Mouse (Mus musculus) heart, postnatal 36 days (tissue): ENCODE results near the gene Exoc7. TPM values are rescaled to one million over a fixed set of nuclear protein-coding genes. Genes with fewer than 3 reads are reported as not detected.

ENCODE experiments used
- DNase-seq, 2 experiments: peaks; one replicate each; pipeline ENCODE4 v3.0.0; 2021 to 2022
- intact Hi-C: fragments of 180-260 bp; cut with DNase I; formaldehyde crosslinking; loops from one replicate; pipeline ENCODE4 v1.15.1; 2025
- total RNA-seq, 2 experiments: library from RNA; stranded (reverse); gene quantifications; 2 replicates each; pipeline ENCODE4 v1.2.3; 2021

Gene Exoc7
- total RNA-seq = 10 to 100 TPM; 56.4 to 60.9 TPM

DNA sequence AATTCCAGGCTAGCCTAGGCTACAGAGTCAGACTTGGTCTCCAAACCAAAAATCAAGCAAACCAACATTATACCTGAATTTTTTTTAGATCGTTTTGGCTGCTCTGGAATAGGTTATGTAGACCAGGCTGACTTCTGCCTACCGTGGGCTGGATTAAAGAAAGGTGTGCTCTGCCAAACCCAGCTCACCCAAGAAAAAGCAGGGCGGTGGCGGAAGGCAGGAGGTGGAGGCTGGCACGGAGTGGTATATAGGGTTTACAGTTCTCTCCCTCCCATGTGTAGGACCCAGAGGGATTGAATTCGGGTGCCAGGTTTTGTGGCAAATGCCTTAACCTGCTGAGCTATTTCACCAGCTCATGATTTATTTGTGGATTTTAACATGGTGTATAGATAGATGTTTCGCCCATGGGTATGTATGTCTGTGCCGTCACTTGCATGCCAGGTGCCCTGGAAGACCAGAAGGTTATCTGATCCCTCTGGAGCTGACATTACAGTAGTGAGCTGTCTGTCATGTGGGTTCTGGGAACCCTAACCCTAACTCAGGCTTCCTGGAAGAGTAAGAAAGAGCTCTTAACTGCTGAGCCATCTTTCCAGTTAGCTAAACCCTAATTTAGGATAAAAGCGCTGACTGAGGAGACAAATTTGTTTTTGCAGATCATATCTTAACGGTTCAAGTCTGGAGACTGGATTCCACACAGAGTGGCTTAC lies at the start of gene Exoc7:
Gene Exoc7 (minus strand): TSS at position 215 of the 707 bp plus-strand sequence.
- intact Hi-C loops = loop anchor here (2.0 kb wide), 1 partner anchor 32 kb away; the partner anchor contains the start of gene Srp68
- DNase-seq = no peak

DNA sequence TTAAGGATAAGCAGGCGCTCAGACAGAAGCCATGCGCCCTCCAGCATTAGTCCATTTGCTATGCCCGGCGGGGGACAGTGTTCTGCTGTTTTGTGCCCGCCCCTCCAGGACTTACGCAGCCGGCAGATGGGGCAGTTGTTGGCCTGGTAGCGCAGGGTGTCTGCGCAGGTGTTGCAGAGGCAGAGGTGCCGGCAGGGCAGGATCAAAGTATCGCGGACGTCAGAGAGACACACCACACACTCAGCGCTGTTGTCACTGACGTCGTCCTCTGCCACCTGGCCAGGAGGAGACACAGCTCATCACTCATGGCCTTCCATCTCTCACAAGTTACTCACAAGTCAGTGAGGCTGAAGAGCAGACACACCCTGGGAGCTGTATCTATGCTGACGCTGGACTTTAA lies 47.5 kb upstream of the Exoc7 start:
- no peak for DNase-seq
- intact Hi-C loops = no loop called here

DNA sequence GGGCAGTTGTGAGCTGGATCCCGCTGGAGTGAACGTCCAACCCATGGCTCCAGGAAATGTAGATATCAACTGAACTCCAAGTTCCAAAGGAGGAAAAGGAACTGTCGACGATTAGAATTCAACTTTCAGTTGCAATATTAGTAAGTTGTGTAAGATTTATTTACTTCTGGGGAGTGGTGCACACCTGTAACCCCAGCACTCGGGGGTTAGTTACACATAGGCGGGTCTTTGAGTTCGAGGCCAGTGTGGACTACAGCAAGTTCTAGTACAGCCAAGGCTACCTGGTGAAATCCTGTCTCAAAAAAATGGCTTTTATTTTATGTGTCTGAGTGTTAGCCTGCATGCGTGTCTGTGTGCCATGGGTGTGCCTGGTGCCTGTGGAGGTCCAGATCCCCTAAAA lies 46.5 kb upstream of the Exoc7 start:
- DNase-seq = no peak

DNA sequence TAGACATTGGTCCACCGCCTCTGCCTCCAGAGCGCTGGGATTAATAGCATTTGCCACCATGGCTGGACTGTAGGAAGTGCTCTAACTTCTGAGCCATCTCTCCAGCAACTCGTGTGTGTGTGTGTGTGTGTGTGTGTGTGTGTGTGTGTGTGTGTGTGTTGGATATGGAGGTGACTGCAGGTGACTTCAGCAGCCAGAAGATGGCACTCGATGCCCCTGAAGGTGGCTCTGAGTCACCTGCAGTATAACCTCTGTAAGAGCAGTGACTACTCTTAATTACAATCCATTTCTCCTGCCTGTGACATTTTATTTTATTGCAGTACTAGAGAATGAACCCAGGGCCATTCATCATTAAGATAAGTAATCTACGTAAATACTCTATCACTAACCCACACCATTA lies 44.3 kb upstream of the Exoc7 start:
- DNase-seq = no peak
- intact Hi-C loops = no loop called here

More for the DNA sequence above, 46.5 kb upstream of the Exoc7 start:
- intact Hi-C loops = no loop called here

DNA sequence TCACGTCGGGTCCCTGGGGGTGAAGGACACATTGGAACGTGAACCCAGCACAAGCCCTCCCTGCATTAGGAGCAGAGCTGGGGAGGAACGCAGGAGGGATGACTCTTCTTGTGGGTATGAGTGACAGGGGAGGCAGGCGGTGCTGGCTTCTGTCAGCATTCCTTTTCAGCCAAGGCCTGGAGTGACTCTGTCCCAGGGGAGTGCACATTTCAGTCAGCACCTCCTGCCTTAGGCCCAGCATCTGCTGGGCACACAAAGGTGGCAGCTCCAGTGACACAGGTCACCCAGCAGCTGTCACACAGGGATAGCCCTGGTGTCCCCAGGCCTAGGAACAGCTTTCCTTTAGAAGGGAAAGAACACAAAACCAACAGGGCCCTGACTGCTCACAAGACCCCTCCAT lies 40.9 kb upstream of the Exoc7 start:
- intact Hi-C loops = no loop called here
- DNase-seq = no peak

DNA sequence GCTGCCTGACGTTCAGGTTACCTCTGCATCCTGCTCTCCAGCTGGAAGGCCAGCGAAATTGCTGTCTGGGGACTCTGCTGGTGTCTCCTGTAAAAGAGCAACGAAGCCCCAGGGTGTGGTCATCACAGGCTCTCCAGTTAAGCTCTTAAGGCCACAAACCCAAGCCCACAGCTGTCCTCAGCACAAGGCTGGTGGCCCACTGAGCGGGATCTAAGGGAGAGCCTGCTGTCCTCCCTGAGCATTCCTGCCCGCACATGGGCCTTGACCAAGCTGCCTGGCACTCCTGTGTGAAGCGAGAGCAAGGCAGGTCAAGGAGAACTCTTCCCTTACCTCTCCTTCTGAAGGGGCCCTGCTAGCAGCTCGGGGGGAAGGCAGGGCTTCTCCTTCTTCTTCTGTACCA lies 40.0 kb upstream of the Exoc7 start:
- intact Hi-C loops = no loop called here
- DNase-seq = no peak

DNA sequence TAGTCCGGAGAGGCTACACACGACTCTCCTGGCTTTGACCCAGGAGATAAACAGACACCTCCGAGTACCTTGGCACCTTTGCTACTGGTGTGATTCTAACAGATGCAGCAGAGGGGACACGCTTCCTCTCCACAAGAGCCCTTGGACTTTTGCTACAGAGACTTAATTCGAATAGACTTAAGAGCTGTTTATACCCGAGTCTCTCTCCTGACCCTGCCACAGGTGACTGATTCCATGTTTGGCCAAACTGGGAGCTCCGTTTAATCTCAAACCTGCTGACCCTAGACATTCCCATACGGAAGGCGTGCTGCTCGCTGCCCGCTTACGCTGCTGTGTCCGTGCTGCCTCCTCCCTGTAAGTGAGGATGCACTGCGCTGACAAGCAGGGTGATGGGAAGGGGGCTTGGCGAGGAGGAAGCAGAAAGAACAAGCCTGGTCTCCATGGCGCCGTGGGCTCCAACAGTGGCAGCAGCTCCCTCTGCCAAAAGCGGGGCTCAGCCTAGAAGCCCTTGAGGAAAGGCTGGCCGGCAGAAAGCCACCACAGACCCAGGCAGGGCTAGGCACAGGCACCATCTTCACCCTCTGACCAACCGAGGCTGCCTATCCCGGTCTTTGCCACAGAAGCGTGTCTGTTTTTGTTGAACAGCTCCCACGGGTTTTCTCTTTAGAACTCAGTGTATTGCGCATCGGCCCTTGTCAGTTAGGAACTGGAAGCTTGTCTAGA lies 35.2 kb upstream of the Exoc7 start:
- no peak for DNase-seq
- intact Hi-C loops = no loop called here

DNA sequence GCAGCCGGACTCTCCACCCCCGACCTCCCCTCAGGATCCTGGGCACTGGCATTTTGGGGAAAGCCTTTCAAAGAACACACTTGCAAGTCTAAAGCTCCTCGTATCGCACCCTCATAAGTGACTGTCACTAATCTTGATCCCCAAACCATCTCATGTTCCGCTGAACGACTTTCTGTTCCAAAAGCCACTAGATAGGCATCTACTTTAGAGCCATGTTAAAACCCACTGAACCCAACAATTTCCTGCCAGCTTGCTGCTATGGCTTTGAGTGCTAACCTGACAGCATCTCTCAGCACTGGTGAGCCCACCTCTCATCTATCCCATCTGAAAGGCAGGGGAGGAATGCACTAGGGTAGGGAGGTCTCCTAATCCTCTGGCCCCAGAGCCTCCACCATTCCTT lies 30.5 kb upstream of the Exoc7 start:
- intact Hi-C loops = no loop called here
- no peak for DNase-seq

DNA sequence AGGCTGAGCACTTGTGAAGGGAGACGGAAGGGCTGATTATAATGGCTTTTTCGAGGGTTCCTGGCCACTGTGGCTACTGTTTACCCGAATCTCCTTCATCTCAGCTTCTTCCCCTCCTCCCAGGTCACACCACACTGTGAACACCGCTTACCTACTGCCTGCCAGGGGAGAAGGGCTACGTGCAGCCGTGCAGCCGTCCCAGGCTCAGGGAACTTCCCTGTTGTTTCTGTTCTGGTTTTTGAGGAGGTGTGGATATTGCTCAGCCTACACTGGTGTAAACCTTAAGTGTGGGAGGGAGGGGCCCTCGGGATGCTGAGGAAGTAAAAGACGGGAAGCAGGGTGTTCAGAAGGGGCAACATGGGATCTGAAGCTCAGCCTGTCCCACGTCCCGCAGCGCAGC lies 30.0 kb upstream of the Exoc7 start:
- intact Hi-C loops = no loop called here
- DNase-seq = no peak

DNA sequence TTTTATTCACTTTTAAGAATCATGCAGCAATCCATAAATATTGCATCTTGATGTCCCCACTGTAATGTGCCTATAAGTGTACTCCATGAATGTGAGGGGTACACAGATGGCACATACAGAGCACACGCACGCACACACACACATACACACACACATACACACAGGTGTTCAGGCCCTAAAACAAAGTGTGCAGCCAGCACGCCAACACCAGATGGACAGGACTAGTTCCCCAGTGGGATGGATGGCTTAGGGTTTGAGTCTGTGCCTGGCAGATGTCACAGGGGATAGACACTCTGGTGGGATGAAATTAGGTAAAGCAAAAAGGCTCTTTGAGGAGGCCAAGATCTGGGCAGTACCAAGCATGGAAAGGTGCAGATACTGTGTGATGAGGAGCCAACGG lies 29.4 kb upstream of the Exoc7 start:
- intact Hi-C loops = no loop called here
- DNase-seq = no peak

DNA sequence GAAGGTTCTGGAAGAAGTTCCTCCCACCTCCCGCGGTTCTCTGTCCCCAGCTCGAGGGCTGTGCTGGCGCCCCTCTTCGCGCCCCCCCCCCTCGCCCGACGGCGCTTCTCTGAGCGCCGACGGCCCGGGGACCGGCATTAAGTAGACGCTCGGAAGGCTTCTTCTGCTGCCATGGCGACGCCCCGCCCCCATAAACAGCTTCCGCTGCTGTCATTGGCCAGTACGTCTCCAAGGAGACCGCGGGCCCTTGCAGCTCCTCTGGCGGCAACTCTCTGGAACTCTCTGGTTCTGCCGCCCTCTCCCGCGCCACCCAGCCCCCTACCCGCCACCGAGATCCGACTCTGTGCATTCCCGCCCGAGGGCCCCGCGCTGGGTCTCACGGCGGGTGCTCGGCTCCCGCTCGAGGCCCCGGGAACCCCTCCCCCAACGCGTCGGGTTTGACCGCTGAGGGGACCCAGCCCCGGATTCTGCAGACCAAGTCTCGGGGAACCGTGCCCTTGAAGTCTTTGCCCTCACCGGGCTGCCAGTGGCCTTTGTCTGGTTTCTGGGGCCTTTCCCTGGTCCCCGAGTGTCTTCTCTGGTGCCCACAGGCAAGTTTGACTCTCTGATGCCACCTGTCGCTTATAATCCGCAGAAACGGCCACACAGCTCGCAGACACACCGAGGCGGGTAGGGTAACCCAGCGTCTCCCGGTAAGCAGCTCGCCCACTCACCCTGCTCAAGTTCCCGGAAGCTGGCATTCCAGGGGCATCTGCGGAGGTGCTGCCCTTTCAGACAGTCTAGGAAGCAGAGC lies 28.4 kb upstream of the Exoc7 start, which contains the start of gene Foxj1:
Gene Foxj1 (minus strand): TSS at position 156 of the 793 bp plus-strand sequence.
- DNase-seq = peak; percentile 96 to 98
- intact Hi-C loops = no loop called here

DNA sequence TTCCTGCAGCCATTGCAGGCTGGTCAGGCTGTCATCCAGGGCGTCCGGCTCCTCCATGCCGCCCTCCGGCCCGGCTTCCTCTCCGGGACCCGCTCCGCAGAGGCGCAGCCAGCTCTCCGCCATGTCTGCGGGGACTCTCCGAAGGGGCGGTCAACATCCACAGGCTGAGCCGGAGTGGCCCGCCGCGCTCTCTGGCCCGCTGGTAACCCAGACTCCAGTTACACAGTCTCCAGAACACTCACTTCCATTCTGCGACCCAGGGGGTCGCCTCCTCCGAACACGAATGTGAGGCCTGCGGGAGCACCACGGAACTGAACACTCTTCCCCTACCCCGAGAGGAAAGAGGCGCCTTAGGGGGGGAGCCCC lies 27.4 kb upstream of the Exoc7 start:
- no peak for DNase-seq
- intact Hi-C loops = loop anchor here (5.0 kb wide), 1 partner anchor 203 kb away; no protein-coding TSS in a partner anchor

DNA sequence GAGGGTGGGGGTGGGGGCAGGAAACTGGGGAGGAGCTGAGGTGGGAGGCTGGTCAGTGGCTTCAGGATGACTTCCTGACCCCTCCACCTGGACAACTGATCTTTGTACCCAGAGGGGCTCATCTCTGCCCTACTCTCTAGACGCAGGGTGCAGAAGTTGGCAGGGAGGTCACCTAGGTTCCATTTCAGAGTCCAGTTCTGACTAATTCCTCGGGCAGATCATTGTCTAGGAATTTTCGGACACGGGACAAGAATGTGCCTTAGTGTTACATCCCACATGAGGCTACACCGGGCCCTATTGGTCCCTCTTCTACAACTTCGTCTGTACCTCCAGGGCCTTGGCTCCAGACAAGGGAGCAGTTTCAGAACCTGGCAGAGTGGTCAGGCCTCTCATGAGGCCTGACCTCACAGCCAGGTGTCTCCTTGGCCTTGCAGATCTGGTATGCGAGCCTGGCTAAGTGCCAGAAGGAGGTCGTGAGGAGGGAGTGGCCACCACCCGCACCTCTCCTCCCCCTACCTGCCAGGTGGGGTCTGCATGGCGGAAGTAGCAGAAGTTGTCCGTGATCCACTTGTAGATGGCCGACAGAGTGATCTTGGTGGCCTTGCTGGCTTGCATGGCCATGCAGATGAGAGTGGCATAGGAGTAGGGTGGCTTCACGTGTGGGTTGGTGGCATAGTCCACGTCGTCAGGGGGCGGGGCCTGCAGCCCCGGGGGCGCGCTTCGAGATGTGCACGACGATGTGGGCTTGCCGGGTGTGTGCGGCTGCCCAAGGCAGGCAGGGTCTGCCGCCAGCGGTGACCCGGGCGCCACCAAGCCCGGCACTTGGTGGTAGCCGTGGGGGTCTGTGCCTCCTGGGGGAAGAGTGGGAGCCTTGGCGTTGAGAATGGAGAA lies 26.7 kb upstream of the Exoc7 start:
- intact Hi-C loops = loop anchor here (5.0 kb wide), 1 partner anchor 204 kb away; no protein-coding TSS in a partner anchor
- DNase-seq = no peak

DNA sequence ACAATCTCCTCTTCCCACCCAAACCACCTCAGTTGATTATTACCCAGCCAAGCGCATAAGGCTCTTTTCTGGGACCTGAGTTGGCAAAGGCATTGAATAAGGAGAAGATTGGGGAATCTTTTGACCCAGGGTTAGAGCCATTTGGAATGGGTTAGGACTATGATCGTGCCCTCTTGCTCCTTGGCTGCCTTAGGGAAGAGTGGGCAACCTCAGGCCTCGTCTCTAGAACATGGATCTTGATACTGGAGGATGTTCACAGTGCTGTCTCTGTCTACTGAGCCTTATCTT lies 25.9 kb upstream of the Exoc7 start:
- intact Hi-C loops = loop anchor here (5.0 kb wide), 1 partner anchor 204 kb away; no protein-coding TSS in a partner anchor

DNA sequence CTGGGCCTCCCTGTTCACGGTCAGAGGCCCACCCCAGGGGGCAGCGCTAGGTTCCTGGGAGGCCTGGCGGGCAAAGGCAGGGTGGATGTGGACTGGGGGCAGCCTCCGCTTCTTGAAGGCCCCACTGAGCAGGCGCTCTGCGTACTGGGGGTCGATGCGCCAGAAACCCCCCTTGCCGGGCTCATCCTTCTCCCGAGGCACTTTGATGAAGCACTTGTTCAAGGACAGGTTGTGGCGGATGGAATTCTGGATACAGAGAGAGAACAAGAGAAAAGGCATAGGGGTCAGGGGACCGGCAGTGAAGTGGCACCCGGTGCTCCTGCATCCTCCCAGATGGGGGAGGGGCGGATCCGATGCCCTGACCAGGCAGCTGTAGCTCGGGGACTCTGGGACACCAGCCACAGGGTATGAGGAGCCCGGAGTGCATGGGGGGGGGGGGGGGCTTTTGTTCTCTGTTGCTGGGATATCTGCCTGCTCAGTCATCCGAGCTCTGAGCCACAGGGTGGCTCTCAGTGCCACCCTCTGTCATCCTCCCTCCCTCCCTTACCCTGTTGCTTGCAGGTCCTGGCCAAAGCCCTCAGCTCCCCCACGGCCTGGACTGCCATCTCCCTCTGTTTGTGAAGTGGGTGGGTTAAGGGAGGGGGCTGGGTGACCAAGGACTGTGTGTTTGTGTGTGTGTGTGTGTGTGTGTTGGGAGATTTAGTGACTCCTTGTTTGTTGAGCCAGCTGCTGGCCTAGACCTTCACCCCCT lies 25.4 kb upstream of the Exoc7 start:
- intact Hi-C loops = loop anchor here (5.0 kb wide), 1 partner anchor 205 kb away; no protein-coding TSS in a partner anchor
- DNase-seq = no peak

More for the DNA sequence above, 25.9 kb upstream of the Exoc7 start:
- no peak for DNase-seq

DNA sequence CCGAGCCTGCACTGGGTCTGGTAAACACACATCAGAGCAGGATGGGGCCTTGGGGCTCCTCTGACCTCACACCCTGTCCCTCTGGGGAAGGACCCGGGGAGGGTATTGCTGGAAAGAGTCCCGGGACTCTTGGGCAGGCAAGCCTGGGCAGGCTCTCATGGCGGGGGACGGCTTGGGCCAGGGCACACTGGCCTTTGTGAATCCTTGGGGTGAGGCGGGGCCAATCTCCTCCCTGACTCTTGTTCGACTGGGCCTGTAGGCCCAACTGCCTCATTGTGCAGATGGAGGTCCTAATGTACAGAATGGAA lies 23.1 kb upstream of the Exoc7 start:
- no peak for DNase-seq
- intact Hi-C loops = loop anchor here (5.0 kb wide), 1 partner anchor 207 kb away; no protein-coding TSS in a partner anchor

DNA sequence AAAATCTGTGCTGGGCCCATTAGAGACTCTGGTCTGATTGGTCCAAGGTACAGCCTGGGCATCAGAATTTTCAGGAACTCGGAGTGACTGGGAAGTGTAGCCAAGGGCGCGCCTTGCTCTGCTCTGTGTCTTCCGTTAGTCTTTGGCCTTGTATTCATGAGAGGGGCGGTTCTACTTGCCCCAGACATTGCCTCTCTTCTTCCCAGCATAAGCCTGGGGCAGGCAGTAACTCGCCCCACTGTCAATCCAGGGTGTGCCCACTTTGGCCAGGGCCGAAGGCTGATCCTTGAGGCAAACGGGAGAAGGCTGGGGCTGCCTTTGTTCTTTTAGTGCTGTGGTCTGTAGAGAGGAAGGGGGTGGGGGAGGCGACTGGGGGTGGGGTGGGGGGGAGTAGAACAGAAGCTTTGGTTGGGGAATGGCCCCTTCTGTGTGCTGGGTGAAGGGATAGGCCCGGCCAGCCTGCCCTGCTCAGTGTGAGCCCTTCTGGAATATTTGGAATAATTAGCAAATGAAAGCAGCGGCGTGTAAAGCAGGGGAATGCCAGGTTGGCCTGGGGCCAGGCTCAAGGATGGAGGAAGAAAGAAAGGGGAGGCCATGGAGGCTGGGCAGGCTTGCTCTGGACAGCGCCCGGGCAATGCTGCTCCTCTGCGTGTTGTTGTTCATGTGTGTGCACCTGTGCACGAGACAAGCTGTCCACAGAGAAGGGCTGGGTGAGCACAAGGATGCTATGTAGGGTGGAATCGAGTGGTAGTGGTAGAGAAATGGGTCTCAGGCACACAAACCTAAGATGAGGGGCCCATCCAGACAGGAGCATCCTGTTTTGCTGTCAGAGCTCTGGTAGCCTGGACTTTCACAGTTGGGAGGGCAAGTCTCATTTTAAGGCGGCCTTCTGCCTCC lies 22.5 kb upstream of the Exoc7 start:
- DNase-seq = no peak
- intact Hi-C loops = loop anchor here (5.0 kb wide), 1 partner anchor 208 kb away; no protein-coding TSS in a partner anchor

DNA sequence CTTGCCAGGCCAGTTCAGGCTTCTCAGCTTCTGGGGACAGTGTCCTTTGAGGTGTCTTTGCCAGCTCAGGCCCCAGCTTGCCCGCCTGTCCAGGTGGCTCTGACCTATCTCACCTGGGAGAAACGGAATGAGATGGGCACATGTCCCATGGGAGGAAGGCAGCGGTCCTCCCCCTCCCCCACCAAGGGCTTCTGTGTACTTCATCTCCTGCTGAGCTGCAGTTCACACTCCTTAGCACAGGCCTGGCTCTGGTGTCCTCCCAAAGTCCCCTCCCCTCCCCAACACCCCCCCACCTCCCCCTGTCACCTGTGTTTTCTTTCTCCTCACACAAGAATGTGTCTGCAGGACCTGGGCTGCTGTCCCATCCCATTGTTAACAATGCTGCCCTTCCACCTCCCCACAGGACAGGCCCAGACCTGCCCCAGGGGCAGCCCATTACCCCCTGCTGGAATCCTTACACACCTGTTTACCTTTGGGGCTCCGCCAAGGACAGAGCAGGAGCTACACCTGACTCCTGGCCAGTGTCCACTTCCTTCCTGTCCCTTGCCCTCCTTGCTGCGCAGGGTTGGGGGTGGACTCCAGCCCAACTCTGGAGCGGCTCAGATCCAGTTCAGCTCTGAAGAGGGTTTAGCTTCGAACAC lies 20.1 kb upstream of the Exoc7 start:
- intact Hi-C loops = no loop called here
- DNase-seq = no peak
